Mouse (Mus musculus): Measurements from ENCODE around the gene Trp63.

GRCm38 (mm10) chr16:25673861-25674440 is 9.6 kb upstream of the Trp63 start:
- TF ChIP-seq CTCF (conservative IDR thresholded peaks at IDR 0.05; ENCODE audit: insufficient read depth, insufficient read length, low read depth, low read length) (no peak), POLR2A (IDR thresholded peaks at IDR 0.05; ENCODE audit: low read depth, low read length) (no peak)
